Mouse (Mus musculus) midbrain, embryonic 15.5 days (tissue): ENCODE results near the gene Olfr351. TPM values are rescaled to one million over a fixed set of nuclear protein-coding genes. Genes with fewer than 3 reads are reported as not detected.

Experiments used
- ATAC-seq: fragments of 200-750 bp; cut with Nextera tagmentation; replicated peaks from 2 replicates; pipeline ENCODE4 v1.8.0; 2017; ENCODE audit warnings: moderate TSS enrichment
- H3K27ac ChIP-seq: fragments of 300-500 bp; sonication (generic); 2 replicates; pipeline ENCODE4 v1.5.1; 2015; ENCODE audit warnings: mild to moderate bottlenecking, inconsistent platforms
- H3K27me3 ChIP-seq: fragments of 300-500 bp; sonication (generic); replicated peaks from 2 replicates; pipeline ENCODE4 v1.6.1; 2015; ENCODE audit warnings: inconsistent platforms
- H3K36me3 ChIP-seq: fragments of 300-500 bp; sonication (generic); replicated peaks from 2 replicates; pipeline ENCODE4 v1.6.1; 2015; ENCODE audit warnings: inconsistent platforms
- H3K4me1 ChIP-seq: fragments of 300-500 bp; sonication (generic); 2 replicates; pipeline ENCODE4 v1.6.1; 2015; ENCODE audit warnings: inconsistent platforms
- H3K4me2 ChIP-seq: fragments of 300-500 bp; sonication (generic); 2 replicates; pipeline ENCODE4 v1.6.1; 2015; ENCODE audit warnings: inconsistent platforms, mild to moderate bottlenecking, moderate library complexity
- H3K4me3 ChIP-seq: fragments of 300-500 bp; sonication (generic); 2 replicates; pipeline ENCODE4 v1.5.1; 2015; ENCODE audit warnings: mild to moderate bottlenecking, inconsistent platforms
- H3K9ac ChIP-seq: fragments of 300-500 bp; sonication (generic); 2 replicates; pipeline ENCODE4 v1.6.1; 2015; ENCODE audit warnings: mild to moderate bottlenecking, inconsistent platforms
- H3K9me3 ChIP-seq: fragments of 300-500 bp; sonication (generic); 2 replicates; pipeline ENCODE4 v1.6.1; 2016; ENCODE audit warnings: inconsistent platforms
- WGBS: fragments of 180-500 bp; shearing (Covaris S2); methylation state at CpG from one replicate; pipeline ENCODE4 v1.1.7; 2015; ENCODE audit warnings: mixed read lengths; 5-methylcytosine and 5-hydroxymethylcytosine counted together
- polyA plus RNA-seq: library from polyadenylated mRNA; unstranded; fragments of >200 nt; fragmentation: Nextera tagmentation; extraction: Ambion mirVana; gene quantifications from 2 replicates; pipeline ENCODE4 v1.2.1, GENCODE M21; 2015

The Olfr351 gene
- polyA plus RNA-seq = not detected in 2 replicates

DNA sequence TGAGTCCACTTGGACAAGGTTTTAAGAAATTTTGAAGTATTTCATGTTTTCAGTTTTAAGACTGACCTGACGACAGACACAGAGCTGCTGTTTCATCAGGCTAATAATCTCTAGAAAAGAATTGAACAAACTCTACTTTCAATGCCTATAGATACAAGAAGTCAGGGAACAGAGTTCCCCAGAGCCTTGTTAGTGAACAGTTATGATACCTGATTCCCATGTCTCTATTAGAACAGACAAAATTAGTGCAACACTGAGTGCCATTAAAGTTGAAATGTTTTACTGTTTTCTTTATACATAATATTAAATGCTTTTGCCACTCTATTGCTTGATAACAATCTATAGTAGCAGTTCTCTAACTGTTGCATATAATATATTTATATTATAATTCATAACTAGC, at the start of gene Olfr351:
Olfr351 (minus strand) TSS at position 101 of the 400 bp plus-strand sequence.
- H3K27me3 ChIP-seq = no peaks in the 10 kb centered on the region
- H3K9me3 ChIP-seq = peaks cover 11% of the 10 kb centered on the region
- no peak for ATAC-seq
- WGBS = 85% methylated on average over 1 of the region's 1 CpGs
- no peak within 1 kb of the TSS for H3K4me2 ChIP-seq
- H3K9ac ChIP-seq = no peak within 1 kb of the TSS
- H3K4me3 ChIP-seq = no peak within 1 kb of the TSS
- no peaks in the 10 kb centered on the region for H3K36me3 ChIP-seq
- no peaks in the 10 kb centered on the region for H3K4me1 ChIP-seq
- no peak within 1 kb of the TSS for H3K27ac ChIP-seq

DNA sequence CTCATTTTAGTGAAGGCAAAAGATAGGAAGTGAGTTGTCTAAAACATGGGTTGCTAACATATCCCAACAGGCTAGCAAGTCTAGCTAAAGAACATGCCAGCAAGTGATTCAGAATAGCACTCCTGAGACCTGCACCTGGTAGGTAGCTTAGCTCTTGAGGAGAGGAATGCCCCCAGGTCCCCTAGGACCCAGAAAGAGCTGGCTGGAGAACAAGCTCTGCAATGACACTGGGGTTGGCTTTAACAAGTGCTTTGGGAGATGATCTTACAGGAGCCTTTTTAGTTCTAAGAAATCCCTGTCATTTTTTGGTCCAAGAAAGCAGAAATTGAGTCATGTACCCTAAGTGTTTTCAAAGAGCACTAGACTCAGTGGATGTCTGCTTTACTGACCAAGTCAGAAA, 42.9 kb upstream of the Olfr351 start, which contains the start of gene Olfr354:
Olfr354 (plus strand) TSS at position 301 of the 400 bp plus-strand sequence.
- Histone ChIP-seq H3K27ac (no peak within 1 kb of the TSS), H3K4me3 (no peak within 1 kb of the TSS), H3K4me2 (no peak within 1 kb of the TSS), H3K9me3 (no peaks in the 10 kb centered on the region), H3K4me1 (no peaks in the 10 kb centered on the region), H3K36me3 (no peaks in the 10 kb centered on the region), H3K9ac (no peak within 1 kb of the TSS), H3K27me3 (no peaks in the 10 kb centered on the region)
- ATAC-seq = no peak

DNA sequence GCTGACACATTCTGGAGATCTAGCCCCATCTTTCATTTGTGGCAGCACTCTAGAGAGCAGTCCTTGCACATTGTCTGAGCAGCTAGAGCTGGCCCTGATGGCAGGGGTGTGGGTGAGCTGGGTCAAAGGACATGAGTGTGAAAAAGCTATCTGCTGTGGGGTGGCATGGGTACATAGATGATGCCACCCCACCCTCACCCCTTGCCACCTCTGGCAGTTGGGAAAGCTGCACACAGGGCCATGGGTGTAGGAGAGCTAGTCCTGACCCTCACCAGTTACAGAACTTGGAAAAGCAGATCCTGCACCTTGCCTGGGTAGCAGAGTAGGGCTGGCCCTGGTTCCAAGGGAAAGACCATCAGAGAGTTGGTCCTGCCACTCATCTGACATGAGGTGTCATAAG, 34.7 kb upstream of the Olfr351 start:
- no peak overlapping the region for H3K9ac ChIP-seq
- no peak for ATAC-seq
- H3K4me3 ChIP-seq = no peak overlapping the region
- no peak overlapping the region for H3K4me2 ChIP-seq
- no peaks in the 10 kb centered on the region for H3K4me1 ChIP-seq
- H3K27me3 ChIP-seq = no peaks in the 10 kb centered on the region
- no peak overlapping the region for H3K27ac ChIP-seq
- H3K36me3 ChIP-seq = no peaks in the 10 kb centered on the region
- H3K9me3 ChIP-seq = peaks cover 14% of the 10 kb centered on the region

DNA sequence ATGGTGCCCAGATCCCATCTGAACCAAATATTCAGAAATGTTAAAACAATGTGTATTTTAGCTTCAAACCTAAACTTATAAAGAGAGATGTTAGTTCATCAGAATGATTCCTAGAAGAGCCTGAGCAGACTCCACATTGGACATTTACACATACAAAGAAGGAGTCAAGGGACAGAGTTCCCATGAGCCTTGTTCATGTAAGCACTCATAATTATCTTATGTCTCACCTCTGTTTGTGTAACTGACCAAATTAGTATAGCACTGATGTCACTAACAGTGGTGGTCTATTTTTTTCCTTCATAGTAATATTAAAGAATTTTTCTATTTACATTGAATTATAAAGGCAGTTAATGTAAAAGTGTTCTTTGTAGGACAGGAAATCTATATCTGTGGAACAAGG, 30.4 kb upstream of the Olfr351 start, which contains the start of gene Olfr353:
Olfr353 (minus strand) TSS at position 101 of the 400 bp plus-strand sequence.
- Histone ChIP-seq H3K27ac (no peak within 1 kb of the TSS), H3K4me1 (no peaks in the 10 kb centered on the region), H3K4me2 (no peak within 1 kb of the TSS), H3K36me3 (no peaks in the 10 kb centered on the region), H3K4me3 (no peak within 1 kb of the TSS), H3K27me3 (no peaks in the 10 kb centered on the region), H3K9ac (no peak within 1 kb of the TSS), H3K9me3 (peaks cover 11% of the 10 kb centered on the region)
- ATAC-seq = no peak

DNA sequence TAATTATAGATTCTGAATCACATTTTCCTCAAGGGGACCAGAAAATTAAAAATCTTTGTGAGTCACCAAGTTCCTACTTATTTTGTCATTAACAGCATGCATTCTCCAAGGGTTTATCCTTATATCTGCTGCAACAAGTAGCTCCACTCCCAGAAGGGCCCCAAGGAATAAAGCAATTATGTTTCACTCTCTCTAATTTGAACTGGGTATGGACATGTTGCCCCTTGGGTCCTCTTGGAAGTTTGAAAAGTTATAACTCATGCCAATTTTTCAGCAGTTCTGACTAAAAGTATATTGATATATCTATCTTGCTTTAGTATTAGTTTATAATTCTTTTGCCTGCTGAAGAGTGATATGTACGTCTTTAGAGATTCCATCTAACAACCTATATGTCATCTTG, 5.7 kb upstream of the Olfr351 start, which contains the start of gene Olfr352:
Olfr352 (plus strand) TSS at position 301 of the 400 bp plus-strand sequence.
- no peak for ATAC-seq
- no peaks in the 10 kb centered on the region for H3K36me3 ChIP-seq

DNA sequence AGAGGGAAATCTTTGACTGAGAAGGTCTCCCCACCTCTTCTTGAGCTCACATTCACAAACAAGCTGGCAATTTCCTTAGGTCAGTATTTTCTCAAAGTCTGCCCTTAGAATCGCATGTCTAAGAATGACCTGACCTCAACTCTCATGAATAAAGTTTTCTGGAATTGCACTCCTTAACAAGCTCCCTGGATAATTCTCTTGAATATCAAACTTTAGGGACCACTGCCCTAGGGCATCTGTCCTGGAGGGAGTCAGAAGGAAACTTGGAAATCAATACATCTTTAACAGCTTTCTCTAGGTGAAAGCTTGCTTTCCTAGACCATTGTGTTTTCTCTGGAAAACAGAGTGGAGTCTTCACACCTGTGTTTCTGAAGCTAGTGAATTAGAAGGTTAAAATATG, 16.4 kb downstream of the Olfr351 start, which contains the start of gene Olfr350:
Olfr350 (plus strand) TSS at position 301 of the 400 bp plus-strand sequence.
- Histone ChIP-seq H3K4me2 (no peak within 1 kb of the TSS), H3K9ac (no peak within 1 kb of the TSS), H3K27me3 (no peaks in the 10 kb centered on the region), H3K9me3 (peaks cover 7% of the 10 kb centered on the region), H3K27ac (no peak within 1 kb of the TSS), H3K36me3 (no peaks in the 10 kb centered on the region), H3K4me1 (no peaks in the 10 kb centered on the region), H3K4me3 (no peak within 1 kb of the TSS)
- no peak for ATAC-seq
- 95% methylated on average over 1 of the region's 1 CpGs for WGBS

More for the DNA sequence above, 5.7 kb upstream of the Olfr351 start, which contains the start of gene Olfr352:
- no peak within 1 kb of the TSS for H3K4me3 ChIP-seq
- no peak within 1 kb of the TSS for H3K4me2 ChIP-seq
- H3K27ac ChIP-seq = no peak within 1 kb of the TSS
- H3K9me3 ChIP-seq = peaks cover 11% of the 10 kb centered on the region
- H3K4me1 ChIP-seq = no peaks in the 10 kb centered on the region
- H3K27me3 ChIP-seq = no peaks in the 10 kb centered on the region
- WGBS = 86% methylated on average over 1 of the region's 1 CpGs
- H3K9ac ChIP-seq = no peak within 1 kb of the TSS

DNA sequence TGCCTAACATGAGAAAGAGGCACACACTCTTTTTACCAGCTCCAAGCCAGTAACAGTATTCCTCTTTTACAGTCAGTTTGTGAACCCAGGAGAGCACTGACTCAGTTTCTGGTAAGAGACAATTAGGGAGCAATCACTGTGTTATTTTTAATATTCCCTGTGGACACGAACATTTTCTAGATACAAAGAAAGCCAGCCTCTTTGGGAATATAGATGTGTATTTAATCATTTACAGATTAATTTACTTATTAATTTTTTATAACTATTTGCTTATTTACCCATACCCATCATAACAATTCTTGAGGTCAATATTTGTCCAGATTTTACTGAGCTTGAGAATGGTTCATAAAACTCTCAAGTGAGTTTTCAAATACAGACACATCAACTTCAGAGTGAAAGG, 45.5 kb downstream of the Olfr351 start, which contains the start of gene Olfr3:
Olfr3 (minus strand) TSS at position 101 of the 400 bp plus-strand sequence.
- no peaks in the 10 kb centered on the region for H3K36me3 ChIP-seq
- H3K27me3 ChIP-seq = no peaks in the 10 kb centered on the region
- H3K4me3 ChIP-seq = no peak within 1 kb of the TSS
- H3K4me1 ChIP-seq = no peaks in the 10 kb centered on the region
- ATAC-seq = no peak
- peaks cover 9% of the 10 kb centered on the region for H3K9me3 ChIP-seq
- H3K9ac ChIP-seq = no peak within 1 kb of the TSS
- no peak within 1 kb of the TSS for H3K4me2 ChIP-seq
- 60% methylated on average over 1 of the region's 1 CpGs for WGBS
- no peak within 1 kb of the TSS for H3K27ac ChIP-seq

Other genes starting within 250 kb of the Olfr351 start
- gene Olfr345, start 222.6 kb downstream of the Olfr351 start, polyA plus RNA-seq = not detected in 2 replicates
- gene Olfr346, start 176.9 kb downstream of the Olfr351 start, polyA plus RNA-seq = not detected in 2 replicates
- not detected in 2 replicates for gene Olfr347, start 130.8 kb downstream of the Olfr351 start, polyA plus RNA-seq
- not detected in 2 replicates for gene Olfr348, start 78.4 kb downstream of the Olfr351 start, polyA plus RNA-seq
- not detected in 2 replicates for gene Olfr50, start 72.1 kb downstream of the Olfr351 start, polyA plus RNA-seq
- gene Olfr3, start 45.6 kb downstream of the Olfr351 start, polyA plus RNA-seq = not detected in 2 replicates
- not detected in 2 replicates for gene Olfr350, start 16.4 kb downstream of the Olfr351 start, polyA plus RNA-seq
- gene Olfr352, start 5.8 kb upstream of the Olfr351 start, polyA plus RNA-seq = not detected in 2 replicates
- gene Olfr353, start 30.3 kb upstream of the Olfr351 start, polyA plus RNA-seq = not detected in 2 replicates
- gene Olfr354, start 43.0 kb upstream of the Olfr351 start, polyA plus RNA-seq = not detected in 2 replicates
- not detected in 2 replicates for gene Olfr355, start 66.2 kb upstream of the Olfr351 start, polyA plus RNA-seq
- gene Olfr356, start 74.5 kb upstream of the Olfr351 start, polyA plus RNA-seq = not detected in 2 replicates
- not detected in 2 replicates for gene Olfr357, start 131.2 kb upstream of the Olfr351 start, polyA plus RNA-seq
- gene Olfr358, start 146.7 kb upstream of the Olfr351 start, polyA plus RNA-seq = not detected in 2 replicates
- gene Olfr360, start 203.1 kb upstream of the Olfr351 start, polyA plus RNA-seq = not detected in 2 replicates
- not detected in 2 replicates for gene Olfr361, start 226.6 kb upstream of the Olfr351 start, polyA plus RNA-seq